Mouse (Mus musculus) limb, embryonic 11.5 days (tissue): ENCODE measurements at regions not wholly inside any gene's neighbourhood (a gene's known extent, or its start where the extent isn't known, plus 50 kb on each side); places are given as distances from the start of the nearest gene placed in this dataset.
"Not testable (repeated sequence)": the region's sequence is repeated elsewhere in the genome, so short reads cannot be mapped to it uniquely, and the experiment has no call there.

Experiments
- ATAC-seq: fragments of 200-750 bp; cut with Nextera tagmentation; 2 replicates; pipeline ENCODE4 v1.8.0; 2017; ENCODE audit warnings: low read depth; ENCODE audit not compliant: insufficient number of reproducible peaks, low FRiP score, low TSS enrichment
- DNase-seq: peaks from one replicate; pipeline ENCODE4 v3.0.0-alpha.2; 2015; ENCODE audit warnings: low spot score
- H3K27ac ChIP-seq: fragments of 300-500 bp; sonication (generic); replicated peaks from 2 replicates; pipeline ENCODE4 v1.5.1; 2014; ENCODE audit warnings: low read depth, mild to moderate bottlenecking, low read length
- H3K27me3 ChIP-seq: fragments of 300-500 bp; sonication (generic); 2 replicates; pipeline ENCODE4 v1.6.1; 2014; ENCODE audit warnings: mild to moderate bottlenecking, low read length, mixed read lengths; ENCODE audit not compliant: control insufficient read depth, insufficient read depth
- H3K36me3 ChIP-seq: fragments of 300-500 bp; sonication (generic); 2 replicates; pipeline ENCODE4 v1.6.1; 2014; ENCODE audit warnings: mild to moderate bottlenecking, low read length, moderate library complexity, mixed read lengths; ENCODE audit not compliant: control insufficient read depth, insufficient read depth
- H3K4me1 ChIP-seq: fragments of 300-500 bp; sonication (generic); 2 replicates; pipeline ENCODE4 v1.6.1; 2014; ENCODE audit warnings: low read length, mixed read lengths; ENCODE audit not compliant: control insufficient read depth, insufficient read depth
- H3K4me2 ChIP-seq: fragments of 300-500 bp; sonication (generic); 2 replicates; pipeline ENCODE4 v1.6.1; 2014; ENCODE audit warnings: low read depth, mild to moderate bottlenecking, moderate library complexity; ENCODE audit not compliant: severe bottlenecking
- H3K4me3 ChIP-seq: fragments of 300-500 bp; sonication (generic); 2 replicates; pipeline ENCODE4 v1.5.1; 2014; ENCODE audit warnings: low read depth, low read length
- H3K9ac ChIP-seq: fragments of 300-500 bp; sonication (generic); 2 replicates; pipeline ENCODE4 v1.6.1; 2014; ENCODE audit warnings: mild to moderate bottlenecking, low read length
- H3K9me3 ChIP-seq: fragments of 300-500 bp; sonication (generic); 2 replicates; pipeline ENCODE4 v1.6.1; 2016; ENCODE audit warnings: low read length; ENCODE audit not compliant: control insufficient read depth
- WGBS: fragments of 180-500 bp; shearing (Covaris S2); extraction: QIAGEN DNeasy Blood & Tissue Kit; methylation state at CpG from one replicate; pipeline ENCODE4 v1.1.7; 2014; 5-methylcytosine and 5-hydroxymethylcytosine counted together

DNA sequence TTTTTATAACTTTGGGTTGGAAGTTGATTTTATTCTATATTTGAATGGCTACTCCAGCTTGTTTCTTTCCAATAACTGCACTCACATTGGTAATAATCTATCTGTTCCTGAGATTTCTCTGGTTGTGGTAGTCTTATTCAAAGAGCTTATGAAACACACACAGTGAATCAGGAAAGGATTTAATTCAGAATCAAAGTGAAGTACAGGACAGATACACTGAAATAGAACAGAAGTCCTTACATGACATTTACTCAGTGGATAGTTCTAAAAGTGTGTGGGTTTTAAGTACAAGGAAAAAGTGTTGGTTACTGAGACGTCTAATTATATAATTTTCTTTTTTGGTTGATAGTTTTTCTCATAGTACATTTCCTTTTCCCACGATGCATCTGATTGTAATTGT, 859.7 kb downstream of the Rpia start:
- Histone ChIP-seq H3K27me3 (no peaks in the 10 kb centered on the region), H3K36me3 (no peaks in the 10 kb centered on the region), H3K27ac (no peak overlapping the region), H3K9me3 (no peaks in the 10 kb centered on the region), H3K4me2 (no peak overlapping the region), H3K4me3 (no peak overlapping the region), H3K9ac (no peak overlapping the region), H3K4me1 (no peaks in the 10 kb centered on the region)
- no peak for ATAC-seq
- no peak for DNase-seq
- 89% methylated on average over 2 of the region's 2 CpGs for WGBS

DNA sequence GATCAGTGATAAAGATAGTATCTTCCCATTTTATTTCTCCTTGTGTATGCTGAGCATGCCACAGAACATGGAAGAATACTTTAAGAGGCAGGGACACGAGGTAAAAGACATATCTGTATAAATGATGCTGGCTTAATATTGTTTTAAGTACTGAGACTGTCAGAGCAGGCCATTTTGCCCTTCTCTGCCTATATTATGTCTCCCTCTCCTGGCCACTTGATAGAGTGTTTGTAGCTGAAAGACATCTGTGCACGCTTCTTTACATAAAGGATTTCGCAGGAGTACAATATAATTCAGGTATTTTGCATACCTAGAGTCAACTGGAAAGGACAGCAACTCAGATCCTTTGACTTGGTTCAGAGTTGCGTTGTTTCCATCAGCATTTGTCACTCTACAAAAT, 877.3 kb downstream of the Rpia start:
- H3K4me3 ChIP-seq, result no peak overlapping the region
- no peak overlapping the region for H3K27ac ChIP-seq
- no peaks in the 10 kb centered on the region for H3K9me3 ChIP-seq
- no peak overlapping the region for H3K4me2 ChIP-seq
- no peak overlapping the region for H3K9ac ChIP-seq
- H3K27me3 ChIP-seq, result no peaks in the 10 kb centered on the region
- DNase-seq (no peak), ATAC-seq (no peak)
- WGBS, result 80% methylated on average over 4 of the region's 4 CpGs
- H3K36me3 ChIP-seq, result no peaks in the 10 kb centered on the region
- no peaks in the 10 kb centered on the region for H3K4me1 ChIP-seq

GRCm38 (mm10) chr6:69879286-69879685, 912.7 kb downstream of the Rpia start:
- H3K27ac ChIP-seq, result no peak overlapping the region
- DNase-seq (no peak), ATAC-seq (no peak)
- 89% methylated on average over 2 of the region's 2 CpGs for WGBS
- no peak overlapping the region for H3K4me3 ChIP-seq
- no peaks in the 10 kb centered on the region for H3K36me3 ChIP-seq
- no peak overlapping the region for H3K4me2 ChIP-seq
- H3K9ac ChIP-seq, result no peak overlapping the region
- no peaks in the 10 kb centered on the region for H3K9me3 ChIP-seq
- no peaks in the 10 kb centered on the region for H3K4me1 ChIP-seq
- no peaks in the 10 kb centered on the region for H3K27me3 ChIP-seq

- not testable (repeated sequence) for ATAC-seq, H3K4me1 ChIP-seq
- 78% methylated on average over 2 of the region's 2 CpGs for WGBS
These were observed 933.4 kb downstream of the Rpia start for GRCm38 (mm10) chr6:69858631-69859030.

GRCm38 (mm10) chr6:69828640-69829039, 963.4 kb downstream of the Rpia start:
- DNase-seq, result peak; percentile 21
- H3K27ac ChIP-seq, H3K4me3 ChIP-seq, H3K4me2 ChIP-seq, H3K9me3 ChIP-seq, ATAC-seq, H3K27me3 ChIP-seq, H3K4me1 ChIP-seq, H3K36me3 ChIP-seq, H3K9ac ChIP-seq: not testable (repeated sequence)
- WGBS, result 77% methylated on average over 5 of the region's 5 CpGs

More at GRCm38 (mm10) chr6:69858631-69859030, 933.4 kb downstream of the Rpia start:
- DNase-seq, H3K27me3 ChIP-seq, H3K27ac ChIP-seq, H3K4me2 ChIP-seq, H3K36me3 ChIP-seq, H3K4me3 ChIP-seq, H3K9me3 ChIP-seq, H3K9ac ChIP-seq: not testable (repeated sequence)

GRCm38 (mm10) chr6:69814972-69815371, 977.1 kb downstream of the Rpia start:
- not testable (repeated sequence) for H3K9me3 ChIP-seq, H3K4me1 ChIP-seq, H3K36me3 ChIP-seq, DNase-seq, H3K4me2 ChIP-seq, H3K4me3 ChIP-seq, H3K9ac ChIP-seq, H3K27me3 ChIP-seq, H3K27ac ChIP-seq, ATAC-seq

- not testable (repeated sequence) for ATAC-seq, H3K27ac ChIP-seq, H3K36me3 ChIP-seq, H3K9me3 ChIP-seq, H3K4me3 ChIP-seq, H3K4me2 ChIP-seq, H3K4me1 ChIP-seq, H3K27me3 ChIP-seq, H3K9ac ChIP-seq, DNase-seq
- WGBS, result 83% methylated on average over 1 of the region's 1 CpGs
These were observed 977.7 kb downstream of the Rpia start for GRCm38 (mm10) chr6:69814373-69814772.

GRCm38 (mm10) chr6:69780330-69780729, 1011.7 kb downstream of the Rpia start:
- peak; percentile 20 for DNase-seq
- 67% methylated on average over 5 of the region's 5 CpGs for WGBS
- not testable (repeated sequence) for H3K36me3 ChIP-seq, H3K4me1 ChIP-seq, H3K27me3 ChIP-seq, H3K9me3 ChIP-seq, H3K27ac ChIP-seq, H3K9ac ChIP-seq, ATAC-seq, H3K4me2 ChIP-seq, H3K4me3 ChIP-seq

GRCm38 (mm10) chr6:69777322-69777721, 1014.7 kb downstream of the Rpia start:
- H3K4me3 ChIP-seq, H3K27me3 ChIP-seq, H3K9ac ChIP-seq, H3K27ac ChIP-seq, H3K9me3 ChIP-seq, ATAC-seq, H3K4me1 ChIP-seq, H3K4me2 ChIP-seq, H3K36me3 ChIP-seq, DNase-seq: not testable (repeated sequence)
- 58% methylated on average over 1 of the region's 1 CpGs for WGBS
